Mouse (Mus musculus): ENCODE results near the gene Prdm2. TPM values are rescaled to one million over a fixed set of nuclear protein-coding genes. Genes with fewer than 3 reads are reported as not detected.

Gene Prdm2
- polyA plus RNA-seq, 1 experiment from 2014 or later, result 14.3 TPM

DNA sequence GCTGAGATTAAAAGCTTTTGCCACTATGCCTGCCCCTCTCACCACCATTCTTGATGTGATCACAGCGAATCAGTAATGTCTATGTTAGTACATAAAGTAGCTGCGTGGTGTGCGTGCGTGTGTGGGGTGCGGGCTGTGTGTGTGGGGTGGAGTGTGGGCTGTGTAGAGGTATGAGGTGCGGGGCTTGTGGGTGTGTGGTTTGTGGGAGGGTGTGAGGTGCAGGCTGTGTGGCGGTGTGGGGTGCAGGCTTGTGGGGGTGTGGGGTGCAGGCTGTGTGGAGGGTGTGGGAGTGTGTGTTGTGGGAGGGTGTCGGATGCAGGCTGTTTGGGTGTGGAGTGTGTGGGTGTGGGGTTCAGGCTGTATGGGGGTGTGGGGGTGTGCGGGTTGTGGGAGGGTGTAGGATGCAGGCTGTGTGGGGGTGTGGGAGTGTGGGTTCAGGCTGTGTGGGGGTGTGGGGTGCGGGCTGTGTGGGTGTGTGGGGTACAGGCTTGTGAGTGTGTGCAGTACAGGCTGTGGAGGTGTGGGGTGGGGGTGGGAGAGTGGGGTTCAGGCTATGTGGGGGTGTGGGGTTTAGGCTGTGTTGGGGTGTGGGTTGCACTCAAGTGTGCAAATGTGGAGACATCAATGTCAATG is 19.1 kb upstream of the Prdm2 start:
- ATAC-seq (ENCODE audit: insufficient number of reproducible peaks, insufficient read depth, low FRiP score, low TSS enrichment, low read depth), result peak; percentile 37; the same call in 1 of the 2 replicates
- H3K4me2 ChIP-seq, result no peak overlapping the region
- WGBS, result 92% methylated on average over 10 of the region's 10 CpGs
- no peaks in the 10 kb centered on the region for H3K27me3 ChIP-seq
- H3K9ac ChIP-seq, result no peak overlapping the region
- no peaks in the 10 kb centered on the region for H3K36me3 ChIP-seq
- no peaks in the 10 kb centered on the region for H3K4me1 ChIP-seq
- no peak overlapping the region for H3K4me3 ChIP-seq
- no peak overlapping the region for H3K27ac ChIP-seq
- H3K9me3 ChIP-seq, result peaks cover 9% of the 10 kb centered on the region; the same call in 1 of the 2 replicates

DNA sequence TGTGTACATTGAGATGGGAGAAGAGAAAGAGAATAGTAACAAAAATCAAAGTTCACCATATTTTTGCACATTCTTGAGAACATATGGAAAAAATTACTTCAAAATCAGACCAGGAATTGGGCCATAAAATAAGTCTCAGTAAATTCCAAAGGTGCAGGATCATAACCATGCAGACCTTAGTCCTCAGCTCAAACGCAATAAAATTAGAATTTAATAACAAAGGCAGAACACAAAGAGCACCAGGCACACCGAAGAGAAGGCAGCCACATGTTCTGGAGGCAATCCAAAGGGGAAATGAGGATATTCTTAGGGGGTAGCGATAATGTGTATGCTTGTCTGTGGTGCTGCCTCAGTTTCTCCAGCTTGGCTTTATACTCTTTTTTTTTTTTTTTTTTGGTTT is 18.3 kb upstream of the Prdm2 start:
- Histone ChIP-seq H3K27me3 (no peaks in the 10 kb centered on the region), H3K27ac (no peak overlapping the region), H3K4me3 (no peak overlapping the region), H3K9me3 (peaks cover 9% of the 10 kb centered on the region; the same call in 1 of the 2 replicates), H3K36me3 (no peaks in the 10 kb centered on the region), H3K9ac (no peak overlapping the region), H3K4me2 (no peak overlapping the region), H3K4me1 (no peaks in the 10 kb centered on the region)
- 31% methylated on average over 3 of the region's 3 CpGs for WGBS
- ATAC-seq (ENCODE audit: insufficient number of reproducible peaks, insufficient read depth, low FRiP score, low TSS enrichment, low read depth), result no peak

GRCm38 (mm10) chr4:143227976-143228375 is 15.2 kb upstream of the Prdm2 start:
- no peak overlapping the region for H3K4me2 ChIP-seq
- WGBS, result 74% methylated on average over 5 of the region's 5 CpGs
- no peak overlapping the region for H3K27ac ChIP-seq
- no peaks in the 10 kb centered on the region for H3K9me3 ChIP-seq
- H3K9ac ChIP-seq, result no peak overlapping the region
- H3K27me3 ChIP-seq, result no peaks in the 10 kb centered on the region
- no peak overlapping the region for H3K4me3 ChIP-seq
- H3K4me1 ChIP-seq, result no peaks in the 10 kb centered on the region
- no peaks in the 10 kb centered on the region for H3K36me3 ChIP-seq
- no peak for ATAC-seq (ENCODE audit: insufficient number of reproducible peaks, insufficient read depth, low FRiP score, low TSS enrichment, low read depth)

- Histone ChIP-seq H3K36me3 (no peaks in the 10 kb centered on the region), H3K9me3 (no peaks in the 10 kb centered on the region), H3K4me3 (no peak overlapping the region), H3K4me1 (no peaks in the 10 kb centered on the region), H3K4me2 (no peak overlapping the region), H3K27ac (no peak overlapping the region), H3K27me3 (no peaks in the 10 kb centered on the region), H3K9ac (no peak overlapping the region)
- 29% methylated on average over 9 of the region's 9 CpGs for WGBS
- ATAC-seq (ENCODE audit: insufficient number of reproducible peaks, insufficient read depth, low FRiP score, low TSS enrichment, low read depth), result no peak
These were observed 13.1 kb upstream of the Prdm2 start for GRCm38 (mm10) chr4:143225886-143226285.

GRCm38 (mm10) chr4:143219316-143219751 is 6.5 kb upstream of the Prdm2 start:
- H3K27ac ChIP-seq, result no peak overlapping the region
- no peaks in the 10 kb centered on the region for H3K4me1 ChIP-seq
- no peak overlapping the region for H3K4me3 ChIP-seq
- no peaks in the 10 kb centered on the region for H3K36me3 ChIP-seq
- WGBS, result 60% methylated on average over 9 of the region's 9 CpGs
- H3K4me2 ChIP-seq, result no peak overlapping the region
- no peaks in the 10 kb centered on the region for H3K9me3 ChIP-seq
- ATAC-seq (ENCODE audit: insufficient number of reproducible peaks, insufficient read depth, low FRiP score, low TSS enrichment, low read depth), result no peak
- no peaks in the 10 kb centered on the region for H3K27me3 ChIP-seq
- no peak overlapping the region for H3K9ac ChIP-seq

DNA sequence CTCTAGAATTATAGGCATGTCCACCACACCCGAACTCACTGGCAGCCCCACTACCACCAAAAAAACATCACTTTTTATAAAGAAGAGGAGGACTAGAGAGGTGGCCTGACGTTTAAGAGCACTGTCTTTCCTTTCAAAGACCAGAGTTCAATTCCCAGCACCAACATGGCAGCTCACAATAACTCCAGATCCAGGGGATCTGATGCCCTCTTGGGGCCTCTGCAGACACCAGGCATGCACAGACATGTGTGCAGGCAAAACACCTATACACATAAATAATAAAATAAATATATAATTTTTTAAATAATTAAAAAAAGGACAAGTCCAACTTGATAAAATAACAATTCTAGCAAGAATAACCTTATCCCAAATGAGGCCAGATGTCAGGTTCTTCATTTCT is 6.1 kb upstream of the Prdm2 start:
- Histone ChIP-seq H3K27me3 (no peaks in the 10 kb centered on the region), H3K27ac (no peak overlapping the region), H3K36me3 (no peaks in the 10 kb centered on the region), H3K9ac (no peak overlapping the region), H3K9me3 (no peaks in the 10 kb centered on the region), H3K4me2 (no peak overlapping the region), H3K4me1 (no peaks in the 10 kb centered on the region), H3K4me3 (no peak overlapping the region)
- no peak for ATAC-seq (ENCODE audit: insufficient number of reproducible peaks, insufficient read depth, low FRiP score, low TSS enrichment, low read depth)
- WGBS, result 72% methylated on average over 2 of the region's 2 CpGs

DNA sequence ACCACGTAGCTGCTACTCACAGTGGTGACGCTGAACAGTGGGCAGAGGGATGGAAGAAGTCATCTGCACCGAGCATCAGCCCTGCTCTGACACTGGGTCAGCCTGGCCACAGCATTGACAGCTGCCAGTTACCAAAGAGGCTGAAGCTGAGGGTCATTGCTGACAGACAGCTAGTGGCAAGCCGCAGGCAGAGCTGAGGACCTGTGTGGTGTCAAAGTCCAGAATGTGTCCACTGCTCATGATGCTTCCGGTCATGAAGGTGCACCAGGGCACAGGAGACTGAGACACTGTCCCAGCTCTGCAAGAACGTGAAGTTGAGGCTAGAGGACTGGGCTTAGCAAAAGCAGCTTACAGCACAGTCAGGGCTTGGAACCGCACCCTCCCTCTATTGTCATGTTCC is 4.4 kb upstream of the Prdm2 start:
- 80% methylated on average over 7 of the region's 7 CpGs for WGBS
- no peak overlapping the region for H3K4me3 ChIP-seq
- H3K36me3 ChIP-seq, result no peaks in the 10 kb centered on the region
- peaks cover 6% of the 10 kb centered on the region for H3K4me1 ChIP-seq
- H3K9me3 ChIP-seq, result no peaks in the 10 kb centered on the region
- H3K4me2 ChIP-seq, result no peak overlapping the region
- ATAC-seq (ENCODE audit: insufficient number of reproducible peaks, insufficient read depth, low FRiP score, low TSS enrichment, low read depth), result no peak
- H3K27ac ChIP-seq, result no peak overlapping the region
- H3K27me3 ChIP-seq, result no peaks in the 10 kb centered on the region
- no peak overlapping the region for H3K9ac ChIP-seq

- no peaks in the 10 kb centered on the region for H3K36me3 ChIP-seq
- WGBS, result 82% methylated on average over 3 of the region's 3 CpGs
- no peak overlapping the region for H3K9ac ChIP-seq
- H3K4me3 ChIP-seq, result no peak overlapping the region
- no peak for ATAC-seq (ENCODE audit: insufficient number of reproducible peaks, insufficient read depth, low FRiP score, low TSS enrichment, low read depth)
- H3K4me1 ChIP-seq, result peaks cover 18% of the 10 kb centered on the region
- H3K9me3 ChIP-seq, result no peaks in the 10 kb centered on the region
- H3K27me3 ChIP-seq, result no peaks in the 10 kb centered on the region
- no peak overlapping the region for H3K27ac ChIP-seq
- H3K4me2 ChIP-seq, result no peak overlapping the region
These were observed 1.5 kb upstream of the Prdm2 start for GRCm38 (mm10) chr4:143214221-143214797.

GRCm38 (mm10) chr4:143213571-143213970 is 776 bp upstream of the Prdm2 start:
- Histone ChIP-seq H3K4me2 (no peak overlapping the region), H3K4me1 (peaks cover 19% of the 10 kb centered on the region), H3K27ac (no peak overlapping the region), H3K9me3 (no peaks in the 10 kb centered on the region), H3K9ac (no peak overlapping the region), H3K36me3 (no peaks in the 10 kb centered on the region), H3K27me3 (no peaks in the 10 kb centered on the region), H3K4me3 (no peak overlapping the region)
- no peak for ATAC-seq (ENCODE audit: insufficient number of reproducible peaks, insufficient read depth, low FRiP score, low TSS enrichment, low read depth)
- 78% methylated on average over 4 of the region's 4 CpGs for WGBS

- Histone ChIP-seq H3K4me2 (peak overlapping the region; percentile 80), H3K4me1 (peaks cover 19% of the 10 kb centered on the region), H3K4me3 (peak overlapping the region; percentile 79), H3K9ac (no peak overlapping the region), H3K27me3 (no peaks in the 10 kb centered on the region), H3K36me3 (no peaks in the 10 kb centered on the region), H3K27ac (no peak overlapping the region), H3K9me3 (no peaks in the 10 kb centered on the region)
- 95% methylated on average over 3 of the region's 3 CpGs for WGBS
- ATAC-seq (ENCODE audit: insufficient number of reproducible peaks, insufficient read depth, low FRiP score, low TSS enrichment, low read depth), result no peak
These were observed 332 bp upstream of the Prdm2 start for GRCm38 (mm10) chr4:143213175-143213479.

- no peaks in the 10 kb centered on the region for H3K9me3 ChIP-seq
- H3K27ac ChIP-seq, result peak overlapping the region; percentile 83
- H3K4me2 ChIP-seq, result peak overlapping the region; percentile 80
- H3K27me3 ChIP-seq, result no peaks in the 10 kb centered on the region
- peak; percentile 67; the same call in 1 of the 2 replicates for ATAC-seq (ENCODE audit: insufficient number of reproducible peaks, insufficient read depth, low FRiP score, low TSS enrichment, low read depth)
- H3K4me3 ChIP-seq, result peak overlapping the region; percentile 79
- H3K9ac ChIP-seq, result peak overlapping the region; percentile 95
- H3K4me1 ChIP-seq, result peaks cover 19% of the 10 kb centered on the region
- H3K36me3 ChIP-seq, result no peaks in the 10 kb centered on the region
- 7% methylated on average over 43 of the region's 43 CpGs for WGBS
These were observed 1.0 kb downstream of the Prdm2 start for GRCm38 (mm10) chr4:143211584-143212340.

DNA sequence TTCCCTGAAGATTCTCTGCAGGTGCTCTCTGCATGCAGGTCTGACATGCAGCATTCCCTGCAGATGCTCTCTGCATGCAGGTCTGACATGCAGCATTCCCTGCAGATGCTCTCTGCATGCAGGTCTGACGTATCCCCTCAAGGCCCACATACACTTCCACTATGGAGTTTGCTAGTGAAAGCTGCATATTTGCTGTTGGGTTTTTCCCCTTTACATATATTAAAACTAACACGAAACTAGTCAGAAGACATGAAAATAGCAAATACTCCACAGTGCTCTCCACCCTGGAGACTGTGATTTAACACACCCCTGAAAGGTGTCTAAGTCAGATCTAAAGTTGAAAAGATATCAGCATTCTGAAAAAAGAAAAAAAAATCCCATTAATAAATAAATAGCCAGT is 2.8 kb downstream of the Prdm2 start:
- no peak overlapping the region for H3K4me3 ChIP-seq
- peaks cover 19% of the 10 kb centered on the region for H3K4me1 ChIP-seq
- no peaks in the 10 kb centered on the region for H3K27me3 ChIP-seq
- 84% methylated on average over 2 of the region's 2 CpGs for WGBS
- H3K27ac ChIP-seq, result no peak overlapping the region
- H3K9ac ChIP-seq, result no peak overlapping the region
- no peak overlapping the region for H3K4me2 ChIP-seq
- H3K36me3 ChIP-seq, result no peaks in the 10 kb centered on the region
- H3K9me3 ChIP-seq, result no peaks in the 10 kb centered on the region
- no peak for ATAC-seq (ENCODE audit: insufficient number of reproducible peaks, insufficient read depth, low FRiP score, low TSS enrichment, low read depth)

Measured in embryonic facial prominence, embryonic 13.5 days (tissue).